Mouse (Mus musculus) lung, postnatal 0 days (tissue): ENCODE results near the gene Anxa5. TPM values are rescaled to one million over a fixed set of nuclear protein-coding genes. Genes with fewer than 3 reads are reported as not detected.

ENCODE experiments used
- ATAC-seq: fragments of 200-750 bp; cut with Nextera tagmentation; 2 replicates; pipeline ENCODE4 v1.8.0; 2017; ENCODE audit warnings: moderate library complexity
- DNase-seq: peaks from one replicate; pipeline ENCODE4 v3.0.0-alpha.2; 2016; ENCODE audit warnings: low spot score
- H3K27ac ChIP-seq: fragments of 300-500 bp; sonication (generic); 2 replicates; pipeline ENCODE4 v1.5.1; 2014; ENCODE audit warnings: antibody characterized with exemption, mild to moderate bottlenecking, low read length, mixed read lengths
- H3K27me3 ChIP-seq: fragments of 300-500 bp; sonication (generic); replicated peaks from 2 replicates; pipeline ENCODE4 v1.6.1; 2014; ENCODE audit warnings: low read length, mixed read lengths; ENCODE audit not compliant: insufficient read depth
- H3K36me3 ChIP-seq: fragments of 300-500 bp; sonication (generic); 2 replicates; pipeline ENCODE4 v1.6.1; 2014; ENCODE audit warnings: low read length, mixed read lengths; ENCODE audit not compliant: insufficient read depth
- H3K4me1 ChIP-seq: fragments of 300-500 bp; sonication (generic); 2 replicates; pipeline ENCODE4 v1.6.1; 2014; ENCODE audit warnings: antibody characterized with exemption, low read depth, low read length, mixed read lengths; ENCODE audit not compliant: insufficient read depth
- H3K4me2 ChIP-seq: fragments of 300-500 bp; sonication (generic); replicated peaks from 2 replicates; pipeline ENCODE4 v1.6.1; 2014; ENCODE audit warnings: low read depth, mild to moderate bottlenecking, low read length, moderate library complexity, mixed read lengths
- H3K4me3 ChIP-seq: fragments of 300-500 bp; sonication (generic); 2 replicates; pipeline ENCODE4 v1.5.1; 2014; ENCODE audit warnings: low read depth, low read length
- H3K9ac ChIP-seq: fragments of 300-500 bp; sonication (generic); replicated peaks from 2 replicates; pipeline ENCODE4 v1.6.1; 2014; ENCODE audit warnings: low read depth, mild to moderate bottlenecking
- H3K9me3 ChIP-seq: fragments of 300-500 bp; sonication (generic); 2 replicates; pipeline ENCODE4 v1.6.1; 2016; ENCODE audit warnings: low read length, mixed read lengths
- CTCF ChIP-seq: IDR thresholded peaks from 2 replicates; pipeline ENCODE4 v1.5.1; 2016; ENCODE audit warnings: antibody characterized with exemption, mild to moderate bottlenecking
- EP300 ChIP-seq: IDR thresholded peaks from 2 replicates; pipeline ENCODE4 v1.6.1; 2016; ENCODE audit warnings: antibody characterized with exemption, mild to moderate bottlenecking, control low read depth
- WGBS: fragments of 180-500 bp; shearing (Covaris S2); extraction: QIAGEN DNeasy Blood & Tissue Kit; methylation state at CpG from one replicate; pipeline ENCODE4 v1.1.7; 2014; 5-methylcytosine and 5-hydroxymethylcytosine counted together
- polyA plus RNA-seq: library from polyadenylated mRNA; unstranded; fragments of >200 nt; fragmentation: Nextera tagmentation; extraction: Ambion mirVana; gene quantifications from 2 replicates; pipeline ENCODE4 v1.2.1, GENCODE M21; 2015

Gene Anxa5
- polyA plus RNA-seq, 1 experiment from 2014 or later: 449 TPM

- no peaks in the 10 kb centered on the region for H3K36me3 ChIP-seq
- TF ChIP-seq EP300 (no peak), CTCF (peak; percentile 84)
- DNase-seq: peak; percentile 90
- WGBS: 13% methylated on average over 14 of the region's 14 CpGs
- H3K27ac ChIP-seq: no peak overlapping the region
- no peaks in the 10 kb centered on the region for H3K4me1 ChIP-seq
- H3K4me2 ChIP-seq: no peak overlapping the region
- no peaks in the 10 kb centered on the region for H3K27me3 ChIP-seq
- no peaks in the 10 kb centered on the region for H3K9me3 ChIP-seq
- peak; percentile 64 for ATAC-seq
- no peak overlapping the region for H3K9ac ChIP-seq
- no peak overlapping the region for H3K4me3 ChIP-seq
These were observed 21.1 kb upstream of the Anxa5 start for GRCm38 (mm10) chr3:36496746-36497145.

- WGBS: 82% methylated on average over 9 of the region's 9 CpGs
- ATAC-seq: no peak
- Histone ChIP-seq H3K36me3 (no peaks in the 10 kb centered on the region), H3K4me1 (no peaks in the 10 kb centered on the region), H3K9ac (no peak overlapping the region), H3K4me2 (no peak overlapping the region), H3K27ac (no peak overlapping the region), H3K27me3 (no peaks in the 10 kb centered on the region), H3K4me3 (no peak overlapping the region), H3K9me3 (no peaks in the 10 kb centered on the region)
- no peak for TF ChIP-seq EP300
- TF ChIP-seq CTCF: no peak
- no peak for DNase-seq
These were observed 20.6 kb upstream of the Anxa5 start for GRCm38 (mm10) chr3:36496273-36496672.

GRCm38 (mm10) chr3:36495436-36495835 is 19.7 kb upstream of the Anxa5 start:
- Histone ChIP-seq H3K9ac (no peak overlapping the region), H3K4me3 (0 out of 2 replicates have a peak overlapping the region, but pooled peaks have one; percentile 4), H3K9me3 (no peaks in the 10 kb centered on the region), H3K36me3 (no peaks in the 10 kb centered on the region), H3K4me2 (peak overlapping the region; percentile 39; the same call in 1 of the 2 replicates), H3K27me3 (no peaks in the 10 kb centered on the region), H3K27ac (no peak overlapping the region), H3K4me1 (no peaks in the 10 kb centered on the region)
- DNase-seq (peak; percentile 94), ATAC-seq (peak; percentile 87)
- no peak for TF ChIP-seq EP300
- TF ChIP-seq CTCF: peak; percentile 96
- 4% methylated on average over 6 of the region's 6 CpGs for WGBS

GRCm38 (mm10) chr3:36494613-36495012 is 18.9 kb upstream of the Anxa5 start:
- TF ChIP-seq EP300: no peak
- no peak for TF ChIP-seq CTCF
- Histone ChIP-seq H3K9me3 (no peaks in the 10 kb centered on the region), H3K4me2 (no peak overlapping the region), H3K4me1 (no peaks in the 10 kb centered on the region), H3K27me3 (no peaks in the 10 kb centered on the region), H3K4me3 (no peak overlapping the region), H3K36me3 (no peaks in the 10 kb centered on the region), H3K9ac (no peak overlapping the region), H3K27ac (no peak overlapping the region)
- ATAC-seq (no peak), DNase-seq (no peak)
- WGBS: 81% methylated on average over 2 of the region's 2 CpGs

- Histone ChIP-seq H3K4me1 (no peaks in the 10 kb centered on the region), H3K27ac (no peak overlapping the region), H3K9ac (no peak overlapping the region), H3K36me3 (no peaks in the 10 kb centered on the region), H3K4me2 (no peak overlapping the region), H3K9me3 (no peaks in the 10 kb centered on the region), H3K27me3 (no peaks in the 10 kb centered on the region), H3K4me3 (no peak overlapping the region)
- no peak for TF ChIP-seq CTCF
- TF ChIP-seq EP300: no peak
- no peak for ATAC-seq
- no peak for DNase-seq
- WGBS: 31% methylated on average over 6 of the region's 6 CpGs
These were observed 18.1 kb upstream of the Anxa5 start for GRCm38 (mm10) chr3:36493641-36494283.

GRCm38 (mm10) chr3:36492716-36493391 is 17.2 kb upstream of the Anxa5 start:
- 69% methylated on average over 9 of the region's 9 CpGs for WGBS
- no peak for DNase-seq

More at GRCm38 (mm10) chr3:36492716-36493391, 17.2 kb upstream of the Anxa5 start:
- no peak overlapping the region for H3K4me3 ChIP-seq
- no peak overlapping the region for H3K9ac ChIP-seq
- H3K36me3 ChIP-seq: no peaks in the 10 kb centered on the region
- H3K27ac ChIP-seq: no peak overlapping the region
- no peaks in the 10 kb centered on the region for H3K27me3 ChIP-seq
- TF ChIP-seq CTCF: no peak
- TF ChIP-seq EP300: no peak
- no peaks in the 10 kb centered on the region for H3K4me1 ChIP-seq
- H3K4me2 ChIP-seq: no peak overlapping the region
- no peak for ATAC-seq
- no peaks in the 10 kb centered on the region for H3K9me3 ChIP-seq
